Mouse (Mus musculus) olfactory bulb, adult 2 months (tissue): Measurements from ENCODE around the gene Sorbs1. TPM values are rescaled to one million over a fixed set of nuclear protein-coding genes. Genes with fewer than 3 reads are reported as not detected.

Experiments
- H3K27ac ChIP-seq: fragments of 200-500 bp; 2 replicates; pipeline ENCODE4 v1.5.1; 2012; ENCODE audit warnings: low read depth, low read length; ENCODE audit not compliant: insufficient read depth
- H3K4me1 ChIP-seq: fragments of 200-500 bp; 2 replicates; pipeline ENCODE4 v1.6.1; 2012; ENCODE audit warnings: low read length; ENCODE audit not compliant: control insufficient read depth, insufficient read depth
- H3K4me3 ChIP-seq: fragments of 200-500 bp; 2 replicates; pipeline ENCODE4 v1.5.1; 2012; ENCODE audit warnings: mild to moderate bottlenecking, low read depth, low read length, moderate library complexity; ENCODE audit not compliant: insufficient read depth
- CTCF ChIP-seq: fragments of 200-500 bp; IDR thresholded peaks from 2 replicates; pipeline ENCODE4 v1.5.1; 2012; ENCODE audit warnings: low read depth, mild to moderate bottlenecking, low read length, moderate library complexity; ENCODE audit not compliant: insufficient read depth
- POLR2A ChIP-seq: fragments of 200-500 bp; IDR thresholded peaks from 2 replicates; pipeline ENCODE4 v1.6.1; 2012; ENCODE audit warnings: mild to moderate bottlenecking, low read depth, low read length, moderate library complexity; ENCODE audit not compliant: insufficient read depth
- WGBS: fragments of 180-500 bp; shearing (Covaris S2); methylation state at CpG from one replicate; pipeline ENCODE4 v1.1.7; 2018; 5-methylcytosine and 5-hydroxymethylcytosine counted together
- polyA plus RNA-seq: library from polyadenylated mRNA; stranded (reverse); fragments of >200 nt; gene quantifications from 2 replicates; pipeline ENCODE4 v1.2.4, GENCODE M21; 2012; ENCODE audit warnings: low replicate concordance; ENCODE audit not compliant: missing spikeins, insufficient read depth, insufficient read length

Gene Sorbs1
- polyA plus RNA-seq, 1 experiment, result not detected

DNA sequence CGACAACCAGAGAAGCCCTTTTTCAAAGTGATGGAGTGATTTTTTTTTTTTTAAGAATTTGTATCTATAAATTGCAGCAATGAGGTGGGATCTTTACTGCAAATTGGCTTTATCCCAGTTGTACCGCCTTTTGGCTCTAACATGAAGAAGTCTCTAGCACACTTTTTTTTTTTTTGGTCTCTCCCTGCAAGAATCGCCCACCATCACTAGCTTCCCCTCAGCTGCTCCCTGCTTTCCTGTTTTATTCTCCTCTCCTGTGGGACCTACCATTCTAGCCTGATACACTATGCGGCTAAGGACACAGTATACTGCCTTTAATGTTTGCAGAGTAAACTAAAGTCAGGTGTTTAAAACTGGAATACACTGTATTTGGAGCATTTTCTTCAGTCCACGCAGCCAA lies 43.8 kb downstream of the Sorbs1 start:
- TF ChIP-seq POLR2A, result no peak
- TF ChIP-seq CTCF, result no peak
- WGBS, result 69% methylated on average over 5 of the region's 5 CpGs
- Histone ChIP-seq H3K27ac (no peak overlapping the region), H3K4me1 (peaks cover 11% of the 10 kb centered on the region), H3K4me3 (no peak overlapping the region)

DNA sequence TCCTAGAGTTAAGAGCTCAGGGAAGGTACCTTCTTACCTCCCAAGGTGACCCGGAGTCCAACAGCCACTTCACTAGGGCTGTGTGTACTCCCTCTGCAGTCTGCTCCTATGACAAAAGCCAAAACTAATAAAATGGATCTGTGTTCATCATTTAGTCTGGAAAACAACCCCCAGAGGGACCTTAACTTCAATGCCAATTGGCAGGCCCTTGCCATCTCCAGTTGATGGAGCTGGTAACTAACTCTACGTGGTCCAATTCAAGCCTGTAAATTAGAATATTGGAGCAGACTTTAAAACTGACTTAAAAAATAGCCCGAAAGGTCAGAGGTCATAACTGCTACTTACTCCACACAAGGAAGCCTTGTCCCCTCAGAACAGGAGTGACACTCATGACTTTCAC lies 45.3 kb downstream of the Sorbs1 start:
- H3K27ac ChIP-seq, result no peak overlapping the region
- peaks cover 11% of the 10 kb centered on the region for H3K4me1 ChIP-seq
- no peak for TF ChIP-seq CTCF
- no peak for TF ChIP-seq POLR2A
- WGBS, result 87% methylated on average over 3 of the region's 3 CpGs
- no peak overlapping the region for H3K4me3 ChIP-seq

DNA sequence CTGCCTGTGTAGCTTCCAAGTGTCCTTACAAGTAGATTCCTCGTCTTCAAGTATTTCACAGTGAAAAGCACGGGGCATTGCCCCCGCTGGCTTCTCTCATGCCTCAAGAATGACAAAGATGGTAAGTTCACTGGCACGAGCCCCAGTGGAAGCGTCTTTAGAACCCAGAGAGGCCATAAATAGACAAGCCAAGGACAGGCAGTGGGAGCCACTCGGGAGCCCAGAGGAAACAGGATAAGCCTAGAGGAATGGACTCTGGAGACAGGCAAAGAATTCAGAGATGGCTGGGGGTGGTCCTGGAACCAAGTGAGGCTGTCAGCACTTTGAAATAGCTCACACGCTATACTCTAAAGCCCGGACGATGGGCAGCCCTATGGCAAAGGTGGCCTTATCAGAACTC lies 45.8 kb downstream of the Sorbs1 start:
- H3K4me3 ChIP-seq, result no peak overlapping the region
- TF ChIP-seq POLR2A, result no peak
- no peak for TF ChIP-seq CTCF
- H3K27ac ChIP-seq, result no peak overlapping the region
- H3K4me1 ChIP-seq, result peaks cover 11% of the 10 kb centered on the region
- 74% methylated on average over 9 of the region's 9 CpGs for WGBS

DNA sequence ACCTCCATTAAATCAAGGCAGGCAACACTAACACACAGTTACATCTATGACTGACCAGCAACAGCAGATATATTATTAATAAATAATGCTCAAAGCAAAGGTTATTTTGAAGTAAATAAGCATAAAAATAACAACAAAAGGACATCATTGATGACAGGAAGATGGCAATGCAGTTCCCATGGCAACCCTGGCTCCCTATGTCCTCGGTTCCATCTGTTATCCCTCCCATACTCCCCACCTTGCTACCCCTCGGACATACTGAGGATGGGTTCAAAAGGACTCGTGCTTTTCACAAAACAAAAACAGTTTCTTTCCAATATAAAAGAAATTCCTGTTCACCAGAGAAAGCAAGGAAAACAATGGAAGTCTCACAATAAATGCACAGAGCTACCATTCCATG lies 48.2 kb downstream of the Sorbs1 start:
- H3K27ac ChIP-seq, result no peak overlapping the region
- 60% methylated on average over 3 of the region's 3 CpGs for WGBS
- no peak for TF ChIP-seq CTCF
- no peak for TF ChIP-seq POLR2A
- no peak overlapping the region for H3K4me3 ChIP-seq
- H3K4me1 ChIP-seq, result peaks cover 8% of the 10 kb centered on the region

DNA sequence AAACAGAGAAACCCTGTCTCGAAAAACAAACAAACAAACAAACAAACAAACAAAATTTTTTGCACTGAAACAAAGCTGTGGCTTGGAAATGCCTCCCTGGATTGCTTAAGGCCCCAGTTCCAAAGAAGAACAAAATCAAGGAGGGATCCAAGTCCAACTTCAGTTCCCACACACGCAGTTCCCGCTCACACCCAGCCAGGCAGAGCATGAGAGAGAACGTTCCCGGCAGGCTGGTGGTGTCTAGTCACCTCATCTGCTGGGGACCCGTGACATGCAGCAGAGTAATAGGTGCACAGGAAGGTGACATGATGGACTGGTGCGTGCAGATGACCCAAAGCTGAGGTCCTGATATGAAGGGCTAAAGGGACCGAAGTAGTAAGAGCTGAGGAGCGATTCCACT lies 49.2 kb downstream of the Sorbs1 start:
- no peak overlapping the region for H3K27ac ChIP-seq
- 87% methylated on average over 9 of the region's 9 CpGs for WGBS
- peaks cover 8% of the 10 kb centered on the region for H3K4me1 ChIP-seq
- TF ChIP-seq CTCF, result no peak
- no peak for TF ChIP-seq POLR2A
- no peak overlapping the region for H3K4me3 ChIP-seq

DNA sequence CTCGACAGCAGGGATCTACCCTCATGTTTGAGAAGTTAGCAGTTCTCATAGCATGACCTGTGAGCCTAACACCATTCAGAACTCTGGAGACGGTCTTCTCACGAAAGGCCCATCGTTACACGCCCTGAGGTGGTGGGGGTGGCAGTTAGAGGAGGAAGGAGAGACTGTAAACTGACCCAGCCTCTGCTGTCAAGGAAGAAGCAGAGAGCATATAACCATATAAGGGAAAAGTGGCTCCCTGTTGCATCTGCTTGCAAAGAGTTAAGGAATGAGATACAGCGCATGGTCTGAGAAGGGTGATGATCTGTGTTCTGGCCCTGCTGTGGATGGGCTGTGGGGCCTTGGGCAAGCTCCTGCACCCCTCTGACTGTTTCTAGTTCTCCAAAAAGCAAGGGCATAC lies 50.7 kb downstream of the Sorbs1 start:
- 76% methylated on average over 6 of the region's 6 CpGs for WGBS
- TF ChIP-seq POLR2A (no peak), CTCF (no peak)

DNA sequence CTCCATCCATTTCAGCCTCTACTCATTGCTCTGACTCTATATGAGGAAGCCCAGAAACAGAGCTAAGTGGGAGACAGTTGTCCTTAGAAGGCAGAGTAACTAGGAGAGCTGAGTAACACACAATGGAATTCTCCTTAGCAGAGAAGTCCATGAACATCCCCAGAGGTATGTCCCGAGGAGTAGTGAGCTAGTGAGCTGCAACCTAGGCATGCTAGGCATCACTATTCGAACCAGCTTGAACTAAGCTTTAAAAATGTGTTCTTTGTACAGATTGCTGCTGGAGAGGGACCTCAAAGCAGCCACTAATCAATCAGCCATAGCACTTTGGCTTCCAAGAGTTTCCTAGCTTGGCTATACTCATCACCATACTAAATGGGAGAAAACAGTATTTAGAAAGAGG lies 51.1 kb downstream of the Sorbs1 start:
- TF ChIP-seq POLR2A (no peak), CTCF (no peak)
- H3K27ac ChIP-seq, result no peak overlapping the region
- peaks cover 4% of the 10 kb centered on the region for H3K4me1 ChIP-seq
- no peak overlapping the region for H3K4me3 ChIP-seq
- WGBS, result 74% methylated on average over 2 of the region's 2 CpGs

More for the DNA sequence above, 50.7 kb downstream of the Sorbs1 start:
- Histone ChIP-seq H3K27ac (no peak overlapping the region), H3K4me3 (no peak overlapping the region), H3K4me1 (peaks cover 4% of the 10 kb centered on the region)

DNA sequence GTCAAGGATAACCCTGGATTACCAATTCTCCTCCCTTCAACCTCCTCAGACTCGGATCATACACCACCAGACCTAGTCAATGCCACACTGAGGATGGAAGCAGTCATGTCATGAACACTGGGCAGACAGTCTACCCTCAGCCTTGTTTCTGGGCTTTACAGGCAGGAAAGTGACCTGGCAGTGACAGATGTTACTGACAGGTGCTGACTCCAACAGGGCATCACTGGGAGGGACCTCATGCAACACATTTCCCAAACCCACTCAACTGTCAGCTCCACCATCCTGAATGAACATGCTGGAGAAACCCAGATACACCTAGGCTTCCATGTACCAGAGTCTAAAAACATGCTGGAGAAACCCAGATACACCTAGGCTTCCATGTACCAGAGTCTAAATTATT lies 51.9 kb downstream of the Sorbs1 start:
- Histone ChIP-seq H3K4me1 (peaks cover 4% of the 10 kb centered on the region), H3K27ac (no peak overlapping the region), H3K4me3 (no peak overlapping the region)
- 69% methylated on average over 1 of the region's 1 CpGs for WGBS
- no peak for TF ChIP-seq POLR2A
- no peak for TF ChIP-seq CTCF

DNA sequence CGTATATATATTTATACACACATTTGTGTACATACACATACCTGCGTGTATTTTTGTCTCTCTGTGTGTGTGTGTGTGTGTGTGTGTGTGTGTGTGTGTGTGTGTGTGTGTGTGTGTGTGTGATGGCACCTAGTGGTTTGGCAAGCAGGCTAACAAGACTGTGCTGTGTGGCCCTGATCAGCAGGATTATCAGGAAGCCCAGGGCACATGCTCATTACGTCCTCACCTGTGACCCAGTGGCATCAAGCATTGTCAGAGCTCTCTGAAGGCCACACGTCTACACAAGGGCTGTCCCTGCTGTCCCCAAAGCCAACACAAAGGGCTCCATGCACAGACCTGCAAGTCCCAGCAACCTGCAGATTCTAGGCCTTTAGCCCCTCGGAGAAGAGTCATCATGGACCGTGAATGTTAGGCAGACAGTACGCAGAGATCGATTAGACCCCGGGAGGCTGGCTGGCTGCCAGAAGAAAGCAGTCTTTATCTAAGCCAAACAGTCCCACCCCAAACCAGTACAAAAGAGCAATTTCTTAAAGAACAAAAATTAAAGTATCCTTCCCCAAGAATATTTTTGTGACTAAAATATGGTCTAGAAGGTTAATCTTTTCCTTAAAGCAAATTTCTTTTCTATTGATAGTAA lies 52.6 kb downstream of the Sorbs1 start:
- 49% methylated on average over 9 of the region's 9 CpGs for whole genome bisulfite sequencing

DNA sequence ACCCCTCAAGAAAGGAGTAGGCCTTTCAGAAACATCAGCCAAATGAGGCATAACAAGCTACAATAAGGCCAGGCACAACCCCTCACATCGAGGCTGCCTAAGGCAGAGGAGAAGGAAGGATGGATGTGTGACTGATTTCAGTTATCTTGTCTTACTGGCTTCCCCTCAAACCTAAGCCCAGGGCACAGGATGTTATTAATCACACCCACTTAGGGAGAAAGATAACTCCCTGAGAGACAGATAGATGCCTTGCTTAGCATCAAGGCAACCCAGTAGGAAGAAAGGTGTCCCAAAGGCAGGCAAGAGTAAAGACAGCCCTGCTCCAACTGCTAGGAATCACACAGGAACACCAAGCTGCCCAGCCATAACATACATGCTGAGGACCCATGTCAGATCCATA lies 54.2 kb downstream of the Sorbs1 start:
- 16% methylated on average over 1 of the region's 1 CpGs for WGBS
- H3K4me1 ChIP-seq, result peaks cover 4% of the 10 kb centered on the region
- TF ChIP-seq CTCF (no peak), POLR2A (no peak)
- no peak overlapping the region for H3K27ac ChIP-seq
- no peak overlapping the region for H3K4me3 ChIP-seq

More for the DNA sequence above, 52.6 kb downstream of the Sorbs1 start:
- Histone ChIP-seq H3K4me1 (peaks cover 4% of the 10 kb centered on the region), H3K4me3 (no peak overlapping the region), H3K27ac (no peak overlapping the region)
- TF ChIP-seq CTCF (no peak), POLR2A (no peak)

DNA sequence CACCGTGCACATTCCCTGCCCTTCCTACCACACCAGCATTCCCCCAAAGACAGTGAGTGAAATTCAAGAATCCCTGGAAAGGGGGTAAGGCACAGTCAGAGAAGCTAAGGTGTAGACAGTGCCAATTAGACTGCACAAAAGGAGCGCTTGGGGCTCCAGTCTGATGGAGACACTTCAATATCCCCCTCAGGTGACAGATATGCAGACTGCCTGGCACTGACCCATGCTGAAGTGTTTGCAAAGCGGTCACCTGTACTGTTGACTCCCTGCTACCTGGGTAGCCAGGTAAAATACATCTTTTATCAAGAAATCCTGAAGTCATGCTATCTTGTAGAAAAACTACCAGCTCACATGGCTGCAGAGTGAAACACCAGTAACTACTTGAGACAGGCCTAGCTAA lies 54.8 kb downstream of the Sorbs1 start:
- no peak for TF ChIP-seq POLR2A
- no peak for TF ChIP-seq CTCF
- Histone ChIP-seq H3K27ac (no peak overlapping the region), H3K4me3 (no peak overlapping the region), H3K4me1 (peaks cover 4% of the 10 kb centered on the region)
- 85% methylated on average over 3 of the region's 3 CpGs for WGBS
